Mouse (Mus musculus): ENCODE data around the gene Gas8.
"Not testable (repeated sequence)": the region's sequence is repeated elsewhere in the genome, so short reads cannot be mapped to it uniquely, and the experiment has no call there.

DNA sequence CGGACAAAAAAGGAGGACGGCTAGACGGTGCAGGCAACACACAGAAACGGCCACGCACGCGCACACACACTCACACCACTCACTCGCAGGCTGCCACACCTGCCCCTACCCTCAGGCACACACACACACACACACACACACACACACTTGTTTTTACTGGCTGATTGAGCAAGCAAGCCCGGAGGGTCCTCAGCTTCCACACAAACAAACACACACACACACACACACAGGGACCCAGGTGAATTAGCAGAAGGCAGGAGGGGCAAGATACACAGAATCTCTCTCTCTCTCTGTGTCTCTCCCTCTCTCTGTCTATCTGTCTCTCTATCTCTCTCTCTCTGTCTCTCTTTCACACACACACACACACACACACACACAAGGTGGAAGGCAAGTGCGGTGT is 56.8 kb downstream of the Gas8 start:
- not testable (repeated sequence) for TF ChIP-seq GATA1, TAL1 (IDR thresholded peaks at IDR 0.05; ENCODE audit: low read length)
